Mouse (Mus musculus) cortical plate, adult 2 months (tissue): ENCODE data around the gene St3gal3. TPM values are rescaled to one million over a fixed set of nuclear protein-coding genes. Genes with fewer than 3 reads are reported as not detected.

Source experiments
- H3K27ac ChIP-seq: fragments of 200-500 bp; 2 replicates; pipeline ENCODE4 v1.5.1; 2012; ENCODE audit warnings: low read length, control low read depth, inconsistent platforms; ENCODE audit not compliant: insufficient read depth
- H3K4me1 ChIP-seq: fragments of 200-500 bp; 2 replicates; pipeline ENCODE4 v1.6.1; 2011; ENCODE audit warnings: low read length; ENCODE audit not compliant: control insufficient read depth, insufficient read depth
- H3K4me3 ChIP-seq: fragments of 200-500 bp; 2 replicates; pipeline ENCODE4 v1.5.1; 2011; ENCODE audit warnings: mild to moderate bottlenecking, low read length, control low read depth; ENCODE audit not compliant: insufficient read depth
- CTCF ChIP-seq: fragments of 200-500 bp; IDR thresholded peaks from 2 replicates; pipeline ENCODE4 v1.5.1; 2011; ENCODE audit warnings: mild to moderate bottlenecking, control low read depth, low read length; ENCODE audit not compliant: insufficient read depth; ENCODE audit errors: extremely low read depth
- POLR2A ChIP-seq: fragments of 200-500 bp; IDR thresholded peaks from 2 replicates; pipeline ENCODE4 v1.6.1; 2011; ENCODE audit warnings: mild to moderate bottlenecking, low read length, control low read depth; ENCODE audit not compliant: insufficient read depth; ENCODE audit errors: extremely low read depth
- polyA plus RNA-seq: library from polyadenylated mRNA; depleted of rRNA; stranded (reverse); fragments of >200 nt; gene quantifications from 2 replicates; pipeline ENCODE4 v1.2.3, GENCODE M21; 2012; rRNA removed

St3gal3 gene
- polyA plus RNA-seq: 52.3 and 55.8 TPM in 2 replicates

DNA sequence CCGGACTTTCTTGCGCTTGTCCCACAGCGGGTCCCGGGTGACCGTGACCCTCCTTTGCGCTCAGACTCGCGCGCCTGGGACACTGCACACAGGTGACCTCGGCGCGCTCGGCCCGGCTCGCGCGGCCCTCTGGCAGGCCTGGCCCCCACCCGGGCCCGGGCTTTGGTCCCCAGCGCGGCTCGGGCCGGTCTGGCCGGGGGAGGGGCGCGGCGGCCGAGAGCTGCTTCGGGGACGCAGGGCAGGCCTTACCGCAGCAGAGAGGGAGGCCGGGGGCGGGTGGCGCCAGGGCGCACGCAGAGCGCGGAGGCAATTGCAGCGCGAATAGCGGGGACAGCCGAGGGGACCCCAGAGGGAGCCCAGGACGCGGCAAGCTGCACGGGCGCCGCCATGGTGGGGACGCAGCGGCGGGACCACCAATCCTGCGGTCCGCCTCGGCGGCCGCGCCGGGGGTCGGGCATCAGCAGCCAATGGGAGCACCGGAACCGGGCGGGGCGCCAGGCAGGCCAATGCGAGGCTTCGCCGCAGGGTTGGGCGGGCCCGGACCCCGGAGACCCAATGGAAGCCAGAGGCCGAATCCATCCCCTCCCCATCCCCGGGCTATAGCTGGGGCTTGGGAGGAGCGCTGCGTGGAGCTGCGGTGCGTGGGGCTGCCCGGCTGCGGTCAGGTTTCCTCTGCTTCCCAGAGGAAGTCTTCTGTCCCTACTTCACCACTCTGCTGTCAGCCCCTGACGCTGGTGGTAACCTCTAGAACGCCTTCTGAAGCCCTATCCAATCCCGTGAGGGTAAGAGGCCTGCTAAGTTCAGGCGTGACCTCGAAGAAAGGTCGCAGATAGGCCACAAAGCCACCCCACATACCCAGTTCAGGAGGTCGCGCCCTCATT, at the start of gene St3gal3:
Gene St3gal3 (minus strand): TSS at position 430 of the 881 bp plus-strand sequence.
- Histone ChIP-seq H3K27ac (peak within 1 kb of the TSS; percentile 48; the same call in 1 of the 2 replicates), H3K4me1 (peaks cover 6% of the 10 kb centered on the region), H3K4me3 (peak within 1 kb of the TSS; percentile 46)
- TF ChIP-seq POLR2A: peak; percentile 71; the same call in 1 of the 2 replicates
- no peak for TF ChIP-seq CTCF

DNA sequence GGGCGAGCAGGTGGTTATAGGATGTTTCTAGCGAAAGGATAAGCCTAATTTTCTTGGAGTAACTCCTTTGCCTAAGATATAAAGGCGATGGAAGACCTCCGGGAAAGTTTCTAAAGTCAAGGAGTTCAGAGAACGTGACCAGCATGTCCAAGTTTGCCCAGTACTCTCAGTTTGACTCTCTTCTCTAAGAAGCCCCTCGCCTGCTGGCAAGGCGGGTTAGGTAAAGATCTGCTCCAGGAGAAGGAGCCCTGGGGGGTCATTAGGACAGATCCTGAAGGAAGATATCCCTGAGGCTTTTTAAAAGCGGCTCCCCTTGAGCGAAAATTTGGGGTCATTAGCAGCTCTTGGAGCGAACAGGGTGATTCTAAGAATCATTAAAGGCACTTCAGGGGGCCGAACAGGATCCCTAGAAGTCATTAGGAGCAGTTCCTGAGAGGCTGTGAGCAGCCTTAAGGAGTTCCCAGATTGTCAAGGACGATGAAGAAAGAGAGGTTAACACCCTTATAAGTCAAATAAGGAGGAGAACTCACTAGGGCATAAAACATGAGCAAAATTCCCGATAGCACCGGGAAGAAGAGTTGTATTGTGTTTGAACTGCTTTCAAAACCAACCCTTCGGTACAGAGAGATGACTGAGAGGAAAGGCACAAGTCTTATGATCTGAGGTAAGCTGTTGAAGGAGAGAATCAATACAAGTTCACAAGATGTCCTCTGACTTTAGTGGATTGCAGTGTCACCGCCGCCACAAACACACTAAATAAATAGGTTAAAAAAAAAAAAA, 45.8 kb upstream of the St3gal3 start:
- Histone ChIP-seq H3K27ac (peak overlapping the region; percentile 3; the same call in 1 of the 2 replicates), H3K4me3 (peak overlapping the region; percentile 48), H3K4me1 (peaks cover 2% of the 10 kb centered on the region; the same call in 1 of the 2 replicates)
- no peak for TF ChIP-seq CTCF
- no peak for TF ChIP-seq POLR2A

GRCm38 (mm10) chr4:118179467-118180300, 45.0 kb upstream of the St3gal3 start, which contains the start of gene Kdm4a:
Gene Kdm4a, minus strand, starts transcription at chr4:118180043.
- H3K27ac ChIP-seq: peak within 1 kb of the TSS; percentile 58
- peak within 1 kb of the TSS; percentile 48 for H3K4me3 ChIP-seq
- H3K4me1 ChIP-seq: peaks cover 2% of the 10 kb centered on the region; the same call in 1 of the 2 replicates
- TF ChIP-seq CTCF: no peak
- peak; percentile 76 for TF ChIP-seq POLR2A

- Histone ChIP-seq H3K27ac (no peak overlapping the region), H3K4me3 (peak overlapping the region; percentile 48), H3K4me1 (peaks cover 2% of the 10 kb centered on the region; the same call in 1 of the 2 replicates)
- no peak for TF ChIP-seq CTCF
- TF ChIP-seq POLR2A: no peak
Observed at GRCm38 (mm10) chr4:118178952-118179466, 44.3 kb upstream of the St3gal3 start.

DNA sequence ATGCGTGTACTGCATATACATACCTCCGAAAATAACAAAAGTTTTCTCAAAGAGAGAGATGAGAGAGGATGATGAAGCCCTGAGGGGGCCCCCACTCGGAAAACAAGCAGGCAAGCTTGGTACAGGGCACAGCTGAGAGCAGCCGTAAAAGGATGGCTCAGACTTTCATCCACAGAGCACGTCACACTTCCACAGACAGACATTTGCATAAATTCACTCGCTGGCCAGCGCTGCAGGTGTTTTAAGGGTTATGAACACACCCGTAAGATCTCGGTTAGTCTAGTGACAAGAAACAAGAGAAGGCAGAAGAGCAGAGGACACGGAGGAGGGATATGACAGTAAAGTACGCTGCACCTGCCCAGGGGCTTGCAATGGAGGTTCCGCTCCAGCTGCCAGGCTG, 37.7 kb upstream of the St3gal3 start:
- TF ChIP-seq POLR2A (no peak), CTCF (no peak)
- Histone ChIP-seq H3K27ac (no peak overlapping the region), H3K4me3 (no peak overlapping the region), H3K4me1 (no peaks in the 10 kb centered on the region)

DNA sequence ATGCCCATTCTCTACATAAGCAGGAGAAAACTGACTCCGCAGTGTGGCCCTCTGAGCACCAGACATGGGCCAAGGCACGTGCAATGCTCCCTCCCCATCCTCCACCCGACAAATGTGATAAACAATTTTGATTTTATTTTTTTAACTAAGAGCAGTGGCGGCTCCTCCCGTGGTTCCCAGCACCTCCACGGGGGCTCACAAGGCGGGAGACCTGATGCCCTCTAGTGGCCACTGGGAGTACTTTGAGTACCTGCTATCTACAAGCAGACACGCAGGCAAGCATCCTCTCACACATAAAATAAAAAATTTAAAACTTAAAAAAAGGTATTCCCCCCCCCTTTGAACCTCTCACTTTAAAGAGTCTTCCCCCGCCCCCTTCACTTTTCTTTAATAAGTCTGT, 36.3 kb upstream of the St3gal3 start:
- Histone ChIP-seq H3K4me3 (no peak overlapping the region), H3K4me1 (no peaks in the 10 kb centered on the region), H3K27ac (no peak overlapping the region)
- TF ChIP-seq CTCF (no peak), POLR2A (no peak)

DNA sequence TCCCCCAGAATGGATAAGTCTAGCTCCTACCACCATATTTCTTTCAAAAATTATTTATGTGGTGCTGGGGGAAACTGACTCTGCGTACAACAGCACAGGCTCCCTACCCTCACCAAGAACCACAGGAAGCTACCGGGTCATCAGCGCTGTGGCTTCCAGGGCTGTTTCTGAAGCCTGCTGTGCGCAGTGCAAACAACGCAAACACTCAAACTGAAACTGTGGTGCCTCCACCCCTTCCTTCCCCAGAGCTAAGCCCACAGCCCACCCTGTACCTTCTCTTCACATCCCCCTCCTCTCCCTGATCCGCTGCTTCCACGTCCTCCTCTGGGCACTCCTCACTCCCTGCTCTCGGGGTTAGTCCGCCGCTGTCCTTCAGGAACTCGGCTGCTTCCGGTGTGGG, 27.4 kb upstream of the St3gal3 start:
- no peaks in the 10 kb centered on the region for H3K4me1 ChIP-seq
- no peak overlapping the region for H3K4me3 ChIP-seq
- no peak for TF ChIP-seq CTCF
- TF ChIP-seq POLR2A: no peak
- H3K27ac ChIP-seq: no peak overlapping the region

DNA sequence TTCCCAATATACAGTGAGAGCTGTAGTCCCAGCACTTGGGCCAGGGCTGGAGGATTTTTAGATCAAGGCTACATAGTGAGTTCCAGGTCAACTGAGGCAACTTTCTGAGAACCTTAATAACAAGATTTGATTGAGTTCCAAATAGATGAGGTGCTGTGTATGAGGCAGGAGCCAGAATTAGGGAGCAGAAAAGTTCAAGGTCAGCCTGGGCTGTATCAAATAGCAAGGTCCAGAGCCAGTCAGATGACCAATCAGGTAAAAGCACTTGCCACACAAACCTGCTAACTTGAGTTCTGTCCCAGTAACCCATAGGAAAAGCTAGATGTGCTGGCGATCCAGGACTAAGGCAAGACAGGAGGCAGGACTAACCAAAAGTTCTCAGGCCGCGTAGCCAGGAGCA, 23.0 kb upstream of the St3gal3 start:
- H3K4me3 ChIP-seq: no peak overlapping the region
- no peak for TF ChIP-seq POLR2A
- no peak for TF ChIP-seq CTCF
- H3K27ac ChIP-seq: no peak overlapping the region
- no peaks in the 10 kb centered on the region for H3K4me1 ChIP-seq
